Mouse (Mus musculus) testis, postnatal 14 days (tissue): Measurements from ENCODE around the gene Pole.

Source experiments
- DNase-seq: peaks from one replicate; pipeline ENCODE4 v3.0.0; 2021; ENCODE audit warnings: low spot score

The Pole gene

DNA sequence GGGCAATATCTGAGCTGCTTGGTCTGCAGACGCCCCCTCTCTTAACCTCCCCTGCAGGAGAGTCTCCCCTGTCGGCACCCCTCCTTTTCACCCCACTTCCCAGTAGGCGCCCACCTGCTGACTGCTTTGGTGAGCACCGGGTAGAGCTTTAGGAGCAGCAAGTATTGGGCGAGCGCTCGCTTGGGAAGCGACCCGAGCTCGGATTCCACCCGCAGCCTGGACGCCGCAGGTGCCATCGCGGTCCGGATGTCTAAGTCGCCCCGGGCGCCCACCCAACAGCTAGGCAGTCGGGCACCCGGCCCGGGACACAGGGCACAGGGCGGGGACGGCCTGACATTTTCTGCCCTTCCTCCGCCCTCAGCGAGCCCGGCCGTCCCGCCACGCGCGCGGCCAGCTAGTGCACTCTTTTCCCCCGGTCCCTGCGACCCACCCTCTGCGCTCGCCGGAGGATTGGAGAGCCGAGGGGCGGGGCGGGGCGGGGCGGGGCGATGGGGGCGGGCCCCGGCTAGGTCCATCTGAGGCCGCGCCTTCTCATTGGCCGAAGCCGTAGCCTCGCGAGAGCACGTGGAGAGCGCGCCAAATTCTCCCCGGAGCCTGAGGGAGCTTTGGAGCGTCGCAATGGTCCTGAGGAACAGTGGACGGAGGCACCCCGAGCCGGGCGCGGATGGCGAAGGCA, at the start of gene Pole, which contains the start of gene Pxmp2:
TSS of gene Pole (plus strand) at position 537 of the 676 bp plus-strand sequence.
TSS of gene Pxmp2 (minus strand) at position 417 of the 676 bp plus-strand sequence.
- peak; percentile 94 for DNase-seq

- DNase-seq, result no peak
These were observed 42.0 kb upstream of the Pole start for GRCm38 (mm10) chr5:110244091-110244490.

- DNase-seq, result no peak
These were observed 19.2 kb upstream of the Pole start for GRCm38 (mm10) chr5:110266941-110267340.

- DNase-seq, result peak; percentile 91
These were observed 16.7 kb upstream of the Pole start, which contains the start of gene Pgam5 for GRCm38 (mm10) chr5:110269141-110270101. TSS of gene Pgam5 (minus strand) at chr5:110269913.

DNA sequence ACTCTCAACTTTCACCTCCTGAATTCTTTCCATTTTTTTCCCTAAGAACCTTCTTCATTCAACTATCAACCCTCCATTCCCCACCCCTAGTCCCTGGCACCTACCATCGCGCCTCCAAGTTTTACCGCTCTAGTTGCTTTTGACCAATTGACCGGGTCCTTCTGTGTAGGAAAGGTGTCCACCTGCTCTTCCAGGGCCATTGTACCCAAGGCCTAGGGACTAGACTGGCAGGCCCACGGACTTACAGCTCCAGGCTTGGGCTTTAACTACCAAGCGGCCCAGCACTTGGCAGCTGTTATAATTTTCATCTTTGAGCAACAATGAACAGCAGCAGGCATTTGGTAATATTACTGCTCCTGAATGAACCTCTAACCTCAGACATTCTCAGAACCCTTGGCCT, 15.9 kb upstream of the Pole start:
- DNase-seq, result no peak

DNA sequence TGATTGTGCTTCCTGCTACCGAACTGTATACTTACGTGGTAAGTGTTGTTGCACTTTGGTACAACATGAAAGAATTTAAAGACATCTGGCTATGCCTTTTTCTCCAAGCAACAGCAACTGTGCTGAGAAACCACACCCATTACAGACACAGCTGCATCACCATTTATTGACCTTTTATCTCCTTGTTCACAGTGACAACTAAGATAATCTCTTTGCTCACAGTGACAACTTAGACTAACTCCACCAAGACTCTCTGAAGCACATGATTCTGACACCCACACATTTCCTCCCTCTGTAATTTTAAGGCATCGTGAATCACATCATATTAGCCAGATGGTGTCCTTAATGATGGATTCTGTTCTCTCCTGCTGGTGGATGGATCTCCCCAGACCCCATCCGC, 12.0 kb upstream of the Pole start:
- no peak for DNase-seq

DNA sequence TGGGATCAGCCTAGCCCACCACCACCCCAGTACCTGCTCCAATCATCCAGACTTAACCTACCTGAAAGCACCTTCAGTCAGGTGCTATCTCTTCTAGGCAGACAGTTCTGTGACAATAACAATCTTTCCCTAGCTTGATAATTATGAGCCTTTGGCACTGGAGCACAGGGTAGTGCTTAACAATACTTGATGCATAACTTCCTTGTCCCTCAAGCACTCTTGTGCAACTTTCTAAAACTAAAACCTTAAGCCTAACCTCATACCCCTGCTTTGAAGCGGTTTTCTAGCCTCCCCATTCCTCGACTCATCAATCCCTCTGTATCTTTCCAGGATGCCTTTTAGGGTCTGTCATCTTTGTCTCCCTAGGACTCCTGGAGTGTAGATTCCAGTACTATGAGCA, 11.3 kb upstream of the Pole start:
- DNase-seq, result no peak

- DNase-seq, result no peak
These were observed 9.7 kb upstream of the Pole start for GRCm38 (mm10) chr5:110276391-110276790.

DNA sequence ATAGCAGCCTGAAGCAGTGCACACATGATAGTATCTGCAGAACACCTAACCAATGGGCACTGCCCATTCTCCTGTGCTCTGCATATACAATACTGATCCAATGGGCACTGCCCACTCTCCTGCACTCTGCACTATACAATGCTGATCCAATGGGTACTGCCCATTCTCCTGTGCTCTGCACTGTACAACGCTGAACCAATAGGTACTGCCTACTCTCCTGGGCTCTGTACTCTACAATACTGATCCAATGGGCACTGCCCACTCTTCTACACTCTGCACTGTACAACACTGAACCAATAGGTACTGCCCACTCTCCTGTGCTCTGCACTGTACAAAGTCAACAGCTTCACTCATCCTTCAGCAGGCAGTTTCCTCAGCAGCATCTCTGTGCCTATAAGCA, 9.2 kb upstream of the Pole start:
- no peak for DNase-seq

DNA sequence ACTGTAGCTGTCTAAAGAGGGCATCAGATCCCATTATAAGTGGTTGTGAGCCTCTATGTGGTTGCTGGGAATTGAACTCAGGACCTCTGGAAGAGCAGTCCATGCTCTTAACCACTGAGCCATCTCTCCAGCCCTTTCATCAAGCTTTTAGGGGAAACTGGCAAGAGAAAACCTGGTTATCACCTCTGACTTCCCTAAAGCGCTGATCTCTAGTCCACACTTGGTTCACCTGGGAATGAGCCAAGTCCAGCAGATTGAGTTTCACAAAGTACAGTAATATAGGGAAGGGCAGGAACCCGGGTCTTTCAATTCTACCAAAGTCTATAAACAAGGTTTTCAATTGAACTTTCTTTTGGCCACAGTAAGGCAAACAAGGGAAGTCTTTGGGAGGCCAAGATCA, 4.1 kb upstream of the Pole start:
- DNase-seq, result no peak

GRCm38 (mm10) chr5:110284536-110284935, 1.6 kb upstream of the Pole start:
- DNase-seq, result no peak

GRCm38 (mm10) chr5:110285156-110285555, 950 bp upstream of the Pole start:
- DNase-seq, result no peak

DNA sequence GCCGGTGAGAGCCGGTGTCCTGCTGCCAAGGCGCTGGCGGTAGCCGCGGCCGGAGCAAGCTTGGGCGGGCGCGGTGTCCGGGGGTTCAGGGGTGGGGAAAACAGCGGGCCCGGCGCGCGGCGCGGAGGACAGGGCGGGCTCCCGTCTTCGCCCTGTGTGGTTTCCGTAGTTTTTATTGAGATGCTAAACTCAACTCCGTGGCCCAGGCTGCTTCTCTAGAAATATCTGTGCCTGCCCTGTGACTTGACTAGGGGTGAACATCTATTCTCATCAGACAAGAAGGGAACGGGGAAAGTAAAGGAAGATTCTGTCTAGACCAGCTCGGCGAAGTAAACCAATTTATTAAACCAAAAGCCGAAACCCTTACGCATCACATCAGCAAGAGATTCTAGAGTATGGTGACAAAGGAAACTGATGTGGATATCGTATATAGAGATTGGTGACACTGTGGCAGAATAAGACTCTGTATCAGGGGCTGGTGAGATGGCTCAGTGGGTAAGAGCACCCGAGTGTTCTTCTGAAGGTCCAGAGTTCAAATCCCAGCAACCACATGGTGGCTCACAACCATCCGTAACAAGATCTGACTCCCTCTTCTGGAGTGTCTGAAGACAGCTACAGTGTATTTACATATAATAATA, 459 bp downstream of the Pole start:
- no peak for DNase-seq

DNA sequence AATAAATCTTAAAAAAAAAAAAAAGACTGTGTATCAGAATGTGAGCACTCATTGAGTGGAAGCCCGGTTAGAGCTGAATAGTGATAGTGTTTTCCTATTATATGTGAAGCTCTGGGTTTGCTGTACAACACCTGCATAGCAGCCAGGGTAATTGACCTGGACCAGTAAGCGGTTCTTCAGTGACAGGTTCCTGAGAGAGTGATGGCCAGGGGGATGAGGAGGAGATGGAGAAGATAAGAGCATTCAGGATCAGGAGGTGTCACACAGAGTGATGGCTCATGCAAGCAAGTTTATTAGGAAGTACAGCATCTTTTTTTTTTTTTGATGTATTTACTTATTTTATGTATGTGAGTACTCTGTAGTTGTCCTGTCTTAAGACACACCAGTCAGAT, 974 bp downstream of the Pole start:
- no peak for DNase-seq

DNA sequence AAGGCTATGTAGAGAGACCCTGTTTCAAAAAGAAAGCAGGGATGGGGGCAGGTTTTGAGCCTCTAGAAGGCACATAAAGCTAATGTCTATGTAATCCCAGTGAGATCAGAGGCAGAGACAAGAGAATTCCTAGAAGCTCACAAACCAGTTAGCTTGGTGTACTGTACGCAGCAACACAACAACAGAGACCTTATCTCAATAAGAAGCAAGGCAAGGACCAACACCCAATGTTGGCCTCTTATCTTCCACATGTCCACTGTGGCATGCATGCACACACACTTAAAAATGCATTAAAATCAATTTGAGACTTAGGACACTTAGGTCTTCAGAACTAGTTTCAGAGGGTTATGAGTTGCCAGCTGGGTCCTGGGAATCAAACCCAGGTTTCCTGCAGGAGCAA, 5.5 kb downstream of the Pole start:
- DNase-seq, result no peak

GRCm38 (mm10) chr5:110296637-110297036, 10.5 kb downstream of the Pole start:
- no peak for DNase-seq

DNA sequence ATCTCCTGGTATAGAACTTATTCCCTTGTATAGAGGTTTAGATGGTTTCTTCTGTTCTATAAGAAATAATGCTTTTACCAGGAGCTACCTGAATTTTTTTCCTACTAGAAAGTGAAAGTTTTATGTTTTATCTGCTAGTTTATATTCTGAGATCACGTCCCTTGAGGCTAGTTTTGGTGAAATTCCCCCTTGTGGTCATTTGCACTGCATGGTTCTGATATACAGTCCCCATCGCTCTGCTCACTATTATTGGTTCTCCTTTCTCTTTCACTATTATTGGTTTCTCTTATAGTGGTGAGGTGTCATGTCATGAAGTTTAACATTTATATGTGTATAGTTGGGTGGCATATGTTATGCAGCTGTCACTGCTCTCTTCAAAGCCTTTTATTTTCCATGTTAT, 14.5 kb downstream of the Pole start:
- DNase-seq, result no peak

DNA sequence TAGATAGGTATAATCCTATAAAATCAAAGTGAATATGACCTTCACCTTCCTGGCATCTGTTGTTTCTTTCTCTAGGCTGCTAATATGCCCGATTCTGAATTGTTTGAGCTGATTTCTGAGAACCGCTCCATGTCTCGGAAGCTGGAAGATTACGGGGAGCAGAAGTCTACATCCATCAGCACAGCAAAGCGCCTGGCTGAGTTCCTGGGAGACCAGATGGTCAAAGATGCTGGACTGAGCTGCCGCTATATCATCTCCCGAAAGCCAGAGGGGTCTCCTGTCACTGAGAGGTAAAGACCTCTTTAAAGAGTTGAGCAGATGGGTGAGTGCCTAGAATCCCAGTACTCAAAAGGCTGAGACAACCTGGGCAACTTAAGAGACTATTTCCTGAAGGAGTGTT, 22.8 kb downstream of the Pole start:
- DNase-seq, result no peak

- no peak for DNase-seq
These were observed 27.0 kb downstream of the Pole start for GRCm38 (mm10) chr5:110313127-110313526.

DNA sequence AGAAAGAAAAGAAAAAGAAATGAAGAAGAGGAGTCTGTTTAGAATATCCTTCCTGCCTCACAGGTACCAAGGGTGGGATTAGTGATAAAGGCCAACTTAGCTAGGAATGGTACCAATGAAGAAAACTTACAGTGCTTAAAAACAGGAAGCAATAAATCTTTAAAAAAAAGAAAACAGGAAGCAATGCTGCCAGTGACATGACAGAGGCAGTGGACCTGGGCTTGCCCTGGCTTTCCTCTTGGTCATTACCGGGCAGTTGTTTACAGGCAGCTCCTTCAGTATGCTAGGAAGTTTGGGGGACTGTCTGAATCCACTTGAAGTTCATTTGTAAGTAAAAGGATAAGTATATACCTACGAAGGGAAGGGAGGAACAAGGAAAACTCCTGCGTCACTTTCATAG, 44.4 kb downstream of the Pole start:
- no peak for DNase-seq

- no peak for DNase-seq
These were observed 52.7 kb downstream of the Pole start for GRCm38 (mm10) chr5:110338792-110339191.

- peak; percentile 60 for DNase-seq
These were observed 56.7 kb downstream of the Pole start, which contains the start of gene P2rx2 for GRCm38 (mm10) chr5:110342648-110343284. TSS of gene P2rx2 (minus strand) at chr5:110343212.
